Mouse (Mus musculus): ENCODE results near the gene Slc25a11.
A peak's percentile ranks its signal among the peaks of the same experiment; 100 is the strongest.

Slc25a11 gene

DNA sequence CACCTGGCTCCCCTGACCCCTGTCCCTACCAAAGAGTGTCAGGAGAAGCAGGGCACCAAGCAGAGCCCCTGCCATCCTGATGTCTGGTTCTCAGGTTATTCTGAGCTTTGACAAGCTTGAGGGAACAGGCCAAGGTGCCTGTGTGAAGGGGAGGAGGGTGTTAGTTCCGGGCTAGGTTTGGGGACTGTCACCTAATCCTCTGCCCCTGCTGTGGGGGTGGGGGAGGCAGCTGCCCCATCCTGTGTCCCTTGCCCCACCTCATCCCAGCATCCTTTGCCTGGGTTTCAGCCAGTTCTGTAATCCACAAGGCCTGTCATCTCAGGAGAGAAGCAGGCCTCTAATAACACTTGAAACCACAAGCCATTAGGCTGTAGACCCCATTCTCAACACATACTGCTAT is 28.2 kb downstream of the Slc25a11 start, which contains the start of gene Chrne:
Chrne (minus strand) TSS at position 116 of the 400 bp plus-strand sequence.
- no peak for DNase-seq

DNA sequence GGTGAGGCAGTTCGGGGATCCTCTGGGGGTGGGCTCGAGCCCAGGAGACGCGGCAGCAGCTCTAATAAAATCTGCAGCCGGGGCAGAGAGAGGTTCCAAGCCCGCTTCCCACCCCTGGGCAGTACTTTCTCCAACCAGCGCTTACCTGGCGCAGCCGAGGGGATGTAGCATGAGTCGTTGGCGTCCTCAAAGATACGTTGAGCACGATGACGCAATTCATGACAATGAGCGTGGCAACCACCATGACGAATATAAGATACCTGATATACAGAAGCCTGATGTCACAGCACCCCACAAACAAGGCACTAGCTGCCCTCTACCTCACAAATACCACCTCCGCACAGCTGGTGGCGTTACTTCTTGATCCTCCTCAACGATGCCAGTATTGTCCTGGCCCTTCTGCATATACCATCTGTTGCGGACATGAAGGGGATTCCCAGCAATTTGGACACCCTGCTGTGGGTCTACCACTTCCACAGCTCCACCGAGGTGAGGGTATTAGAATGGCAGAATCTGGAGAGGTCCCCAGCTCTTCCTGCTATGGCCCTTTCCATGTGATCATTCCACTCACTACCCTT is 31.7 kb downstream of the Slc25a11 start, which contains the start of gene 4930544D05Rik:
4930544D05Rik (plus strand) TSS at position 333 of the 578 bp plus-strand sequence.
- no peak for DNase-seq

DNA sequence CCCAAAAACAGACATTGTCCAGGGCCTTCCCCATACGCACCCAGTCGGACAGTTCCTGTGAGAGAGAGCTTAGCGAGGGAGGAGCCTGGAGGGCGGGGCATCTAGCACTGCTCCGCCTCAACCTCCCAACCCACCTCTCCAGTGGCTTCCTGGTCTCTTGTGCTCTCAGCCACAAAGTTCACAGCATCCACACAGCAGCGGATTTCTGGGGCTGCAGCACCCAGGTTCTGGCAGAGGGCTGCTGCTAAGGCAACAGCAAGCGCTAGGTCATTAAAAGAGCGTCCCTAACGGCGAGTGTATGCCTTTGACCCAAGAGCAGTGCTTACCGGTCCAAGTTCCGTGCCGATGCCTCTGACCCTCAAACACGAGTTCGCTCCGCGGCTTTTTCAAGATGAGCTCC is 32.2 kb downstream of the Slc25a11 start:
- no peak for DNase-seq

DNA sequence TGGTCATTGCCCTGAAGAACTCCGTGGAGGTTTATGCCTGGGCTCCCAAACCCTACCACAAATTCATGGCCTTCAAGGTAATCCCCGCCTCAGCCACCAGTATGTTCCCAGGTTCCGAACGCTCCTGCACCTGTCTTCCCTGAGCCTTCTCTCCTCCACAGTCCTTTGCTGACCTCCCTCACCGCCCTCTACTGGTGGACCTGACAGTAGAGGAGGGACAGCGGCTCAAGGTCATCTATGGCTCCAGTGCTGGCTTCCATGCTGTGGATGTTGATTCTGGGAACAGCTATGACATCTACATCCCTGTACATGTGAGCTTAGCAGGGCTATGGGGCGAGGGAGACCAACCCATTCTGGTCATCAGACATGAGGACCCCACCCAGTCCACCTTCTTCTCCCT is 34.8 kb downstream of the Slc25a11 start:
- no peak for DNase-seq

DNA sequence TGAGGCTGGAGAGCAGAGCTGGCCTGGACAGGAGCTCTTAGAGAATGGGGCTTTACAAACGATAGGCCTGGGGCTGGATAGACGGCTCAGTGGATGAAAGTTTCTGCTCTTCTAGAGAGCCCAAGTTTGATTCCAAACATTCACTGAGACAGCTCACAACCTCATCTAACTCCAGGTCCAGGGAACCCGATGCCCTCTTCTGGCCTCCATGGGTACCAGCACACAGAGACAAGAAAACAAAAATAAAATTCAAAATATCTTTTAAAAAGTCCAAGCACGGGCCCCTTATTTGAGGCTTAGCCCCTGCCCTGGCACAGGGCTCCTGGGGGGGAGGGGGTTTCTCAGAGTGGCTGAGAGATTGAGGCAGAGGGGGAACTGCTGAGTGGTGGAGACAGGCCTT is 36.5 kb downstream of the Slc25a11 start:
- no peak for DNase-seq

DNA sequence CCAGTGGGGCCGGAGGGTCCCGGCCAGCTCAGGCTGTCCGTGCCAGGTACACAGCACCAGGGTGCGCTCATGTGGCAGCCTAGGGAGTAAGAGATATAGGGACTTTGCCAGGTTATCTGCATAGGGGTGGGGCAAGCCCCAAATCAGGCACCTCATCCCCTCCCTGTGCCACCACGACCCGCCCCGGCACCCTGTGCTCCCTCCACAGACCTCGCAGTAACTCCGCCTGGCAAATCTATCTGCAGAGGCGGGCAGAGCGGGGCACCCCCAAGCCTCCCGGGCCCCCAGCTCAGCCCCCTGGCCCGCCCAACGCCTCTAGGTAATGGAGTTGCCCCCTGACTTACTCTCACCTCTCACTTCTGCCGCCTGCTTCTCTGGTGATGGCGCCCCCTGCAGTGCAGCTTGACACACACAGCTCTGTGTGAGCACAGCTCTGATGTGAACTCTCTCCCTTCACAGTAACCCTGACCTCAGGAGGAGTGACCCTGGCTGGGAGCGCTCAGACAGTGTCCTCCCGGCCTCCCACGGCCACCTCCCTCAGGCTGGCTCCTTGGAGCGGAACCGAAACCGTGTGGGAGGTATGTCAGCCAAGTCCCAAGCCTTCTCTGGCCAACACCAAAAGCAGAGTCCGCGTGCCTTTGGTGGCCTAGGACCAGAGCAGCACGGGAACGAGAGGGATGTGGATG is 38.8 kb downstream of the Slc25a11 start:
- DNase-seq: no peak

DNA sequence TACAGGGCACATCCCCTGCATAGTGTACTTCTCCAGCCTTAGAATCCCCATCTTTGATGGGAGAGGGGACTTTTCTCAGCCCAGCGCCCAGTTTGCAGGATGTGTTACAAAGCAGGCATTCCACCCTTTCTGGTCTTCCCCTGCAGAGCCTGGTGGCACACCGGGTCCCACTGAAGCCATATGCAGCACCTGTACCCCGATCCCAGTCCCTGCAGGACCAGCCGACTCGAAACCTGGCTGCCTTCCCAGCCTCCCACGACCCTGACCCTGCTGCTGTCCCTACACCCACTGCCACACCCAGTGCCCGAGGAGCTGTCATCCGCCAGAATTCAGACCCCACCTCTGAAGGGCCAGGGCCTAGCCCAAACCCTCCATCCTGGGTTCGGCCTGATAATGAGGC is 39.7 kb downstream of the Slc25a11 start:
- no peak for DNase-seq

DNA sequence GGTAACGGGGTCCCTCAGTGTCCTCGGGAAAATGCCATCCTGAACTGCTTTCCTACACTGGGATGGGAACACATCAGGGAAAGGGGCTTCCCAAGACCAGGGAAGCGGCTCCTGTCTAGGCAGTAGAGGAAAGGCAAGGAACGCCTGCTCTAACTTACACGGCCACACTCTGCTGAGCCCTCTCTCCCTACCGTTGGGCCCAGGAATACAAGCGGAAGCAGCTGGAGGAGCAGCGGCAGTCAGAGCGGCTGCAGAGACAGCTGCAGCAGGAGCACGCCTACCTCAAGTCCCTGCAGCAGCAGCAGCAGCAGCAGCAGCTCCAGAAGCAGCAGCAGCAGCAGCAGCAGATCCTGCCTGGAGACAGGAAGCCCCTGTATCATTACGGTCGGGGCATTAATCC is 40.6 kb downstream of the Slc25a11 start:
- no peak for DNase-seq

DNA sequence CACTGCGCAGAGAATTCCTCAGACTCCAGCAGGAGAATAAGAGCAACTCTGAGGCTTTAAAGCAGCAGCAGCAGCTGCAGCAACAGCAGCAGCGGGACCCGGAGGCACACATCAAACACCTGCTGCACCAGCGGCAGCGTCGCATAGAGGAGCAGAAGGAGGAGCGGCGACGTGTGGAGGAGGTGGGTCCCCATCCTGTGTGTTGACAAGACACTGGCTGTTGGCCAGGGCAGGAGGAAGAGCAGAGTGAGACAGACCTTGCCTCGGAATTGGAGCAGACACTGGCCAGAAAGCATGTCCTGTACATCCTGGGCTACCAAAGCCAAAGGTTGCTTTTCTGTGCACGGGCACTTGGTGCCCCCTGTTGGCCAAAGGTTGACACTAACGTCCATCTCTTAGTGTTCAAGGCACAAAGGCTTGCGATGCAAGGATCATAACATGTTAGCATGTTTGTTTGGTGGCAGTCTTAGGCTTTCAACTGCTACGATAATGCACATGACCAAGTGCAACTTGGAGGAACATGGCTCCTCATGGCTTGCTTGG is 42.2 kb downstream of the Slc25a11 start:
- peak; percentile 55 for DNase-seq

DNA sequence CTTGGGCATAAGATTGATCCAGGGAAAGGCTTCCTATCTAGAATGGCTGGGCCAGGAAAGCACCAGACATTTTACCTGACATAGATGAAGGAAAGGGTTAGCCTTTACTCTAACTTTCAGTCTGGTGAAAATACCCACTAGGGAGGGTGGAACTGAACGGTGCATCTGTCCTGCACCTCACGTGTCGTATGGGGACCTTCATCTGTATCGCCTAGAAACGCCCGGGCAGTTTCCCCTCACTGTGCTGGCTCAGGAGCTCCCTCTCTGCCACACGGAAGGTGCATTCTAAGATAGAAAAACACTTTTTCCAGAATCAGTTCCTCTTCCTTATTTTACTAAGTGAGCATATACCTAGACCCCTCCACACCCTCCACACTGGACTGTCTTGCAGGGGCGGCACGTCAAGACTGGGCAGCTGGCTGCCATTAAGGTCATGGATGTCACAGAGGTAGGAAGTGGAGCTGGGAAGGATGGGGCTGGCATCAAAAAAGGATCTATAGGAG is 48.8 kb downstream of the Slc25a11 start:
- no peak for DNase-seq

DNA sequence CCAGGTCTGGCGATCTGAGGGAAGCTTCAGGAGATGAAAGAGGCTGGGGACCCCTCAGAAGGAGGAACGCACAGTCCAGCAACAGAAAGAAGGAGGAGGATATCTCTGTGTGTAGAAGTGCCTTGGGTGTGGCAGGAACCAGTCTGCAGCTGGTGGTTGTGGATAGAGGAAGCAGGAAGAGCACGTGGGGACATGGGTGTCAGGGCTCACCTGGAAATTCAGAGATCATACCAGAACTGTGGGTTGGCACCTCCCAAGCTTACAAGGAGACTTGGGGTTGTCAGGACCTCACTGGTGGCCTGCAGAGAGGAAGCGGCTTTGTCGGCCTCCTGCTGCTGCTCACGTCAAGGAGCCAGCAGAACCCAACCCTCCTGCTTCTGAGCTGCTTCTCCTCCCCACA is 50.0 kb downstream of the Slc25a11 start:
- no peak for DNase-seq

DNA sequence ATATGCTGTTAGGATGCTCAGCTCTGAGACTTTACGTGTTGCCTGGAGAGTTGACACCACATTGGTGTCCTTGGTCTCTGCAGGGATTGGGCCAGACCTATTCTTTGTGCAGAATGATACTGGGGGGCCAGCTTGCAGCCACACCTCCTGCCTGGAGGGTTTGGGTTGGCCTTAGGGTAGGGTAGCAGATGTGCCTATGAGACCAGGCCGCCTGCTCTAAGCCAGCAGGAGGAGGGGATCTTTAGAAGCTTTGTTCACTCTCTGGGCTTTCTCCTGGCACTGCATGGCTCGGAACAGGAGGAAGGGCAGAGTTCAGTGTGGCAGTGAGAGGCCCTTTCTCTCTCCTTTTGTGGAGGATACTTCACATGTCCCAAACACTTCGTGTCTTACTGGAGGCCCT is 51.2 kb downstream of the Slc25a11 start:
- DNase-seq: no peak

DNA sequence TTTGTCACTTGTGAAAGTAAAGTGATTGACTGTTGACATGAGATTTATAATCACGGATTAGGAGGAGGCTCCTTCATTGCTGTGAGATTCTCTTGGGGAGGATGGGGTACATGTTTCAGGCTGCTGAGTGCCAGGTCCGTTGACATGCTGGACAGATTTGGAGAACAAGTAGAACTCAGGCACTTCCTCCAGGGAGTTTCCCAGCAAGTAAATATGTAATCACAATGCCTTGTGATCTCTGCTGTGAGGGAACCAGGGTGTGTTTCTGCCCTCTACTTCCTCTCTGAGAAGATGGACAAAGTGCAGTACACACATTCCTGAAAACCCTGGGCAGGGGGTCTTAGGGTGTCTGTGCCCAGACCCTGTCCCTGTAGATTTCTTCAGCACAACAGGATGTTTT is 51.6 kb downstream of the Slc25a11 start:
- DNase-seq: no peak

DNA sequence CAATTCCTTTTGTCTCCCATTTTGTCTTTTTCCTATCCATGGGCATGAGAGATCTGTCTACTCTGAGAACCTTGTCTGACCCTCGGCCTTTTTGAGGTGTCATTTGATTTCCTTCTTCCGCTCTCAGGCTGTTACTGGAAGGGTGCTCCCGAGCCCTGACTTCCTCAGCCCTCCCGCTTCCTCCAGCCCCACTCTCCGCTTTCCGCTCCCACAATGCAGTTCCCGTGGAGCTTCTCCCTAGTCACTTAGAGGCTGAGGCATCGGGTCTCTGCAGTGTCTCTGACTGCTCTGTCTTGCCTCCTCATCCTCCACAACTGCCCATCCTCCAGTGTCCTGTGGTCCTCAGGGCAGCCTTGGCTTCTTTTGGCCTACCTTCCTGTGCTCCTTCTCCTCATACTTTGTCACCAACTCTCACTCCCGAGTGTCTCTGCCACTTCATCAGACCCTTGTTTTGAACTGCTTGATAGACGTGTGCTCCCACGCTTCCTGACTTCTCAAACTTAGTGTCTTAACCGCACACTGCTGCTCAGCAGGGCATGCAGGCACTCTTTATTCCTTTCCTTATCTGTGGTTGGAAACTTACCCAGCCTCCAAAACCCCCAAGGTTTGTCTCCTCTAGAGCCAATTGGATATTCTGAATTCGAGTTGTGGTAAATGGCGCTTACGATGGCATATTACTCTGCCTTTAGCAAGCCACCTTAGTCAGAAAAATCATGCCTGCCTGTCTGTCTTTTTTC is 52.9 kb downstream of the Slc25a11 start:
- no peak for DNase-seq
